Mouse (Mus musculus) frontal cortex, postnatal 25 days (tissue): ENCODE measurements at regions not wholly inside any gene's neighbourhood (a gene's known extent, or its start where the extent isn't known, plus 50 kb on each side); places are given as distances from the start of the nearest gene placed in this dataset.
A peak's percentile ranks its signal among the peaks of the same experiment; 100 is the strongest.
"Not testable (repeated sequence)": the region's sequence is repeated elsewhere in the genome, so short reads cannot be mapped to it uniquely, and the experiment has no call there.

Experiments
- DNase-seq, 2 experiments: peaks; one replicate each; pipeline ENCODE4 v3.0.0; 2022; ENCODE audit warnings: low spot score in 2 of 2

GRCm38 (mm10) chr8:20285523-20285922 lies 77.5 kb downstream of the Gm15319 start:
- DNase-seq: not testable (repeated sequence)

- DNase-seq: not testable (repeated sequence)
Observed at GRCm38 (mm10) chr8:20284856-20285255, 78.2 kb downstream of the Gm15319 start.

- DNase-seq: not testable (repeated sequence)
Observed at GRCm38 (mm10) chr8:20283141-20283540, 79.9 kb downstream of the Gm15319 start.

DNA sequence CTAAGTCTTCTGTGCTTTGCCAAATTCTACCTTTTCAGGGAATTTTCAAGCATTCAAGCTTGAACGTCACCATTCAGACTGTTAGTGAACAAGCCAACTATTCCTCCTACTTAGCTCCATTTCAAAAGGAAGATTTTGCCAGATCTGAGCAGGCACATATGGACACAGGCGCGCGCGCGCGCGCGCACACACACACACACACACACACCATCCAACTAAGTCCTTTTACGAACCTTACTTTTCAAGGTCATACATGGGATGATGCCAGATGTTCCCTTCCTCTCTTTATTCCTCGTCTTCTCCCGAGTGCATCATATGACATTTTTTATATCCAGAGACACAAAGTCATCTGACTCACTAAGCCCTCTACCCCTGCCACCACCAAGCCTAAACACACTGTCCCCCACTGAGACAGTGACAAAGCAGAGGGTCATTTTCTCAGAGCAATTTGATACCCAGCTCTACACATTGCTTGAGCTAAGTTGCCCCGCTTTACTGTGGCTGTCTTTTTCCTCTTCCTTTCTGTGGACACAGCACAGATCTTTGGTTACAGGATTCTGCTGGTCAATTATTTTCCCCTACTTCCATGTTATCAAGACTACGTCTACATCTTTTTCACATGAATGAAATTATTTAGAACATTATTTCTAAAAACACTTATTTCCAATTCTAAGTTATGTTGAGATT lies 81.7 kb downstream of the Gm15319 start:
- DNase-seq: not testable (repeated sequence)

DNA sequence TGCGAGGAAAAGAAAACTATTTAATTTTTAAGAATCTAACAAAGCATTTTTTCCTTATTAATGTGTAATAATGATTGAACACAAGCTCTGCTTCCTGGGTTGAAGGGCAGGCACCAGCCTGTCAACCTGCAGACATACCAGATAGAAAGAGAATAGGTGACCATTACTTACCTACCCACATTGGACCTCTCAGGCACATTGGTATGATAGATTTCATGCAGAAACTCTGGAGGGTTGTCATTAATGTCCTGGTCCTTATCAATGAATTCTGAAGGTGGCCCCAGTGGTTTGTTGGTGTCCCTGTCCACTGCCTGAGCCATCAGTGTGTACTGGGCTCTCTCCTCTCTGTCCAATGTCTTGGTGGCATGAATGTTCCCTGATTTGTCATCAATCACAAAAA lies 85.3 kb downstream of the Gm15319 start:
- not testable (repeated sequence) for DNase-seq

DNA sequence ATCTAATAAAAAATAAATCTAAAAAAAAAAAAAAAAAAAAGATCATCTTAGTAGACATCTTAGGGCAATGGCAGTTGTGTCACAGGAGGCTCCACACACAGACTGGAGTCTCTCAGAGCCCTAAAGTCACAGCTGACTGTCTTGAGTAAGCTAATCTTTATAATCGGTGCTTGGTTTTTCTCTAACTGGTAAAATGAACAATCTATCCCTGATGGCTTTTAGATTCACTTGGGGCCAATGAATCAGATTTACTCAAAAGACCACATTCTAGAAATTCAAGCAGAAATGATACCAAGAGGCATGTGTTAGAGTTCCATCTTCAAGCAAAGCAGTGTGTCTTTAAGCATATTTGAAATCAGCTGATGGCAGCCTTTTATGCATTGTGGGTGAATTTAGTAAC lies 86.3 kb downstream of the Gm15319 start:
- DNase-seq: not testable (repeated sequence)

GRCm38 (mm10) chr8:20273844-20274243 lies 89.2 kb downstream of the Gm15319 start:
- DNase-seq: not testable (repeated sequence)

GRCm38 (mm10) chr8:20267520-20268127 lies 95.4 kb downstream of the Gm15319 start:
- not testable (repeated sequence) for DNase-seq

- DNase-seq: not testable (repeated sequence)
Observed at GRCm38 (mm10) chr8:20266776-20267175, 96.2 kb downstream of the Gm15319 start.

DNA sequence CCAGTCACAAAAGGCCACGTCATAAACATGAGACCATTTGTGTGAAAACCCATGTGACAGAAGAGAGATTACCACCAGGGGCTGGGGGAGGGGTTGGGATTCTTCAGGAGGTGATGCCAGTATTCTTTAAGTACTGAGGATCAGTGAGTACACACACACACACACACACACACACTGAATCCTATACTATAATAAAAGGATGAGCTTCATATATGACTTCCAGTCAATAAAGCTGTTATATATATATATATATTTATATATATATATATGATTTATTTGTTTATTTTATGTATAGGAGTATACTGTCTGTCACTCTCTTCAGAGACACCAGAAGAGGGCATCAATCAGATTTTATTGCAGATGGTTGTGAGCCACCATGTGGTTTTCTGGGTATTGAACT lies 98.4 kb downstream of the Gm15319 start:
- DNase-seq: not testable (repeated sequence)

DNA sequence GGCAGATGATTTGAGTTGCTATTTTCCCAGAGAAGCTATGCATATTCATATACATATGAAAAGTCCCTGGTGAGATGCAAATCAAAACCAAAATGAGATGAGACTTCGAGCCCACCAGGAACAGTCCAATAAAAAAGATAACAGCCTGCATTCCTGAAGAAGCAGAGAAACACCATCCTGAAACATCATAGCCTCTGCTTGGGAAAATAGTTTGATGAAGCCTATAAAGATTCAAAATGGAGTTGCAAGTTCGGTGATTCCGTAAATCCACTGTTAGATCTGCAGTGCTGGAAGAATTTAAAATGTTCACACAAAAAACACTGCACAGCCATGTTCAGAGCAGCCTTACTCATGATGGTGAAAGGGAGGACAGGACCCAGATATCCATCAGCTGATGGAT lies 98.9 kb downstream of the Gm15319 start:
- not testable (repeated sequence) for DNase-seq

DNA sequence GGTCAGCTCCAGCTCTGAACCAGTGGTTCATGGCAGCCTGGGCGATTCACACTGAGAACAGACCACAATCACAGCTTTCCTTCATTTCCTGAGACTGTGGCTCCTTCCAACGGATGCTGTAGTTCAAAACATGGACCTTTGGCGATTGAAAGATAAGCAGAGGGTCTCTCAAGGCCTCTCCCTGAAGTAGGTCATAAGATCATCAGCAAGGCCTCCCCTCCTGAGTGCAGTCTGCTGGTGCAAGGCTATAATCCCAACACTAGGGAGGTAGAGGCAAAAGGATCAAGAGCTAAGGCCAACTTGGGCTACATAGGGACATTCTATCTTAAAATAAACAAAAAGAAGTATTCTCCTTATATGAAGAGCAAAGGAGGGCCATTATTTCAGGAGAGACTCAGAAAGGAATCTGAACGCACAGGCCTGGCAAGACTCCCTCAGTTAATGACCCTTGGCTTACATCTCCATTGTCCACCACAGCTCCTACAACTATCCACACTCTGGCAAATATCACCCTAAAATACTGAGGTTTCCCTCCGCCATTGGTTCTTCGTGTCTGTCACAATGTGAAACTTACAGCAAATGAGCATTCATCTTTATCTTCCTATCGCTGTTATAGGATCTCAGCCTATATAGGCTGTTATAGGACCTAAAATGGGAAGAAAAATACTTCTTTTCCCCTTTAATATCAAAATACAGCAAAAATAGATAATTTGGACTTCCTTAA lies 100.0 kb downstream of the Gm15319 start:
- not testable (repeated sequence) for DNase-seq

DNA sequence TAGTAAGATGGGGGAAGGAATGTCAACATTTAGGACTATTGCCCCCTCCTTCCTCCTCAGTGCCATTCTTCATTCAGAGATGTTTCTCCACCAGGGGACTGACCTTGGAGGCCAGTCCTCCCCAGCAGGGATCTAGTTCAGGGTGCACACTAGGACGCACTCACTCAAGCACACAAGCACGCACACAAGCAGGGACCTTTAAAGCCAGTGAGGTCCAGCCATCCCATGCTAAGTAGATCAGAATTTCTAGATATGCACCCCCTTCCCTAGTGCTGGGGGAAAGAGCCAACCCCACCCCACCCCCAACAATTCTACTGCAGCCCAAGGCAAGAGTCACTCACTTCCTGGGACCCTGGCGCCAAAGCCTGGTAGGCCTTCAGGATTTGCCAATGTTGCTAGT lies 100.8 kb downstream of the Gm15319 start:
- not testable (repeated sequence) for DNase-seq

DNA sequence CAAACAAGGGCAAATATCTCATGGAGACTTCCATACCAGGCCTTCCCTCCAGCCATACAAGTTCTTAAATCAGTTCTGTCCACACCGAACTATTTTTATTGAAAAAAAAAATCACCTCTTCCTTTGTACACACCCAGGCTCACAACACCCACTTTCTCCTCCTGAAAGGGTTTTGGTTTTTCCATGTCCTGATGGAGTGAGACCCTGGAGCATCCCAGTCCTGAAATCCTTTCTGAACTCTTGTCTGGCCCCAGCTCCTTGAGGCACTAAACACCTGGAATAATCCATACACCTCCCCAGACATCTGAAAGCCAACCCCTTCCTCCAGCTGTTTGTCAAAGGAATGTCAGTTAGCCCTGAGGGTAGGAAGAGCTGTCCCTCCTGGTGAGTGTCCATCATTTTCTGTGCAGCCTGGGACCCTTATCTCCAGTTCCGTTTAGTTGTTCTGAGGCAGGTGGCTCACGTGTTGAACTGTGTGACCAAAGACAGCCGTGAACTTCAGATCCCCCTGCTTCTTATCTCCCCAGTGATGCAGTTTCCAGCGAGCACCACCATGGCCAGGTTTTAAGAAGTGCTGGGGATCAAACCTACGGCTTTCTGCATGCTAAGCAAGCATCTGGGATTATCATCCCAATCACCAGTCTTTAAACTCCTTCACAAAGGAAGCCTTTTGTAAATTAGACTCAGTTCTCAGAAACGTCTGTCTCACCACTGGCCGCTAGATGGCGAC lies 101.4 kb downstream of the Gm15319 start:
- DNase-seq: not testable (repeated sequence)

- DNase-seq: peak in 1 of 2 experiments; percentile 56
Observed at GRCm38 (mm10) chr8:20261007-20261406, 102.0 kb downstream of the Gm15319 start.

GRCm38 (mm10) chr8:20260125-20260640 lies 102.8 kb downstream of the Gm15319 start:
- not testable (repeated sequence) for DNase-seq

DNA sequence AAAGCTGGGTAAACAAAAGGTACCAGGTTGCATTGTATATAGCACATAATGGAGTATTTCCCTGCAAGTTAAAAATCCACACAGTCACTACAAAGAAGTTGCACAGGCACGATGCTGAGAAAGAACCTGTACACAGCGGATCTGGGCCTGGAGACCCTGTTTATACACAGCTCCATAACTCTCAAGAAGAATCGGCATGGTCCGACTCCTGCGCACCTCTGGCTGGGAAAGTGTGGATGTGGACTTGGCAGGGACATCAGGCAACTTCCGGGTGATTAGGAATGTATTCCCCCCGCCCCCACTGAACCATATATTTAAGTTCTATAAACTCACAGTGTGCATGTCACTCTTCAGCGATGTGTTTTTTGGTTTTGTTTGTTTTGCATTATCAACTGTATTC lies 103.3 kb downstream of the Gm15319 start:
- not testable (repeated sequence) for DNase-seq
